Mouse (Mus musculus): Measurements from ENCODE around the gene Med8. TPM values are rescaled to one million over a fixed set of nuclear protein-coding genes. Genes with fewer than 3 reads are reported as not detected.

The Med8 gene
- 10.7 and 19.5 TPM in 2 replicates for polyA plus RNA-seq (2012; rRNA removed)

GRCm38 (mm10) chr4:118409142-118409900 is at the start of gene Med8, which contains the start of gene Szt2:
TSS of gene Med8 (plus strand) at chr4:118409337.
TSS of gene Szt2 (minus strand) at chr4:118409273.
- WGBS = under 1% methylated on average over 53 of the region's 53 CpGs
- Histone ChIP-seq H3K4me3 (ENCODE audit: low read depth, low read length) (peak within 1 kb of the TSS; percentile 98), H3K4me1 (ENCODE audit: control insufficient read depth, insufficient read depth, insufficient read length, low read length) (peaks cover 8% of the 10 kb centered on the region; the same call in 1 of the 2 replicates), H3K27ac (ENCODE audit: insufficient read depth, low read depth, low read length) (peak within 1 kb of the TSS; percentile 72), H3K27me3 (ENCODE audit: control insufficient read depth, insufficient read depth, low read length) (no peaks in the 10 kb centered on the region), H3K36me3 (ENCODE audit: control insufficient read depth, insufficient read depth, low read length) (peaks cover 29% of the 10 kb centered on the region)
- TF ChIP-seq CTCF (IDR thresholded peaks at IDR 0.05; ENCODE audit: extremely low read depth, insufficient read length, insufficient replicate concordance, low read depth, low read length) (no peak), POLR2A (IDR thresholded peaks at IDR 0.05; ENCODE audit: low read depth, low read length) (peak; percentile 71; the same call in 1 of the 2 replicates)

DNA sequence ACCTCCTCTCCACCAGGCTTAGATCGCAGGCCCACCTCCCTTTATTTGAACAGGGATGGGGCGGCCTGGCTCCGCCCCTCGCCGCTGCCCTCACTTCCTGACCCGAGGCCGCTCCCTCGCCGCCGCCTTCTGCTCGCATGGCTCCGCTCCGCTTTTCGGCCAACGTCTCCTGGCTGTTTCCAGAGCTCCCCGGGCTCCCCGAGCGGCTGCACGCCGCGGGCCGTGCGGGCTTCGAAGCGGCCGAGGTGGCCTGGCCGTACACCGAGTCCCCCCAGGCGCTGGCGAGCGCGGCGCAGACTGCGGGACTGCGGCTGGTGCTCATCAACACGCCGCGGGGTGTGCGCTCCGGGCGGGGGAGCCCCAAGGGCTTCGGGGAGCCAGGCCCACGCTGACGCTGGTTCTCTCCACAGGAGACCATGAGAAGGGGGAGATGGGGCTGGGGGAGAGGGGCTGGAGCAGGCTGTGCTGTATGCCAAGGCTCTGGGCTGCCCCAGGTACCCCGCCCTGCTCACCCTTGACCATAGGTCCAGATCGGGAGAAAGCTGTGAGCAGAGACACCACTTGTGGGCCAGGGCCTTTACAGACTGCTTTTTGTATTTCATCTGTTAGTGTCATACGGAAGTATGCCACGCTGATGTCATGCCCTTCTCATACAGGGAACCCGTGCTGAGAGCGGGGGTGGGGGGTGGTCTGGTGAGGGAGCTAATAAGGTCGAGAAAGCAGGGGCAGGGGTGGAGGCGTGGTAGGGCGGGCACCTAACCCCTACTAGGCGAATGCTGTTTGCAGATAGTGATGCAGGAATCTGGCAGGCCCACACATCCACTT is 49.0 kb upstream of the Med8 start:
- H3K4me1 ChIP-seq (ENCODE audit: control insufficient read depth, insufficient read depth, insufficient read length, low read length) = peaks cover 19% of the 10 kb centered on the region
- 2% methylated on average over 54 of the region's 54 CpGs for WGBS
- peak overlapping the region; percentile 97 for H3K4me3 ChIP-seq (ENCODE audit: low read depth, low read length)
- peaks cover 27% of the 10 kb centered on the region for H3K36me3 ChIP-seq (ENCODE audit: control insufficient read depth, insufficient read depth, low read length)
- TF ChIP-seq CTCF (IDR thresholded peaks at IDR 0.05; ENCODE audit: extremely low read depth, insufficient read length, insufficient replicate concordance, low read depth, low read length) = no peak
- peak; percentile 67 for TF ChIP-seq POLR2A (IDR thresholded peaks at IDR 0.05; ENCODE audit: low read depth, low read length)
- H3K27ac ChIP-seq (ENCODE audit: insufficient read depth, low read depth, low read length) = peak overlapping the region; percentile 69
- H3K27me3 ChIP-seq (ENCODE audit: control insufficient read depth, insufficient read depth, low read length) = no peaks in the 10 kb centered on the region

DNA sequence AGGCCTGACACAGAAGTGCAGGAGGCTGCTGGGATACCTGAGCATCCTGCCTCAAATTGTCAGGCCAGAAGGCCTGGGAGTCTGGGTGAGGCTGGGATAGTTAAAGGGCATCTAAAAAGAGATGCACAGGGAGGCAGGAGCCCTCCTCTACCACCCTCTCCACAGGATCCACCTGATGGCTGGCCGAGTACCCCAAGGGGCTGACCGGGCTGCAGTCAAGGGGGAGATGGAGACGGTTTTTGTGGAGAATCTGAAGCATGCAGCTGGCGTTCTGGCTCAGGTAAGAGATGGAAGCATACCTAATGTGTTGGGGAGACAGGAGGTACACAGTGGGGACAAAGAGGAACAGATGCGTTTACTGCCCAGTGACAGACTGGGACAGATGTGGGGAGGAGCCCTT is 47.7 kb upstream of the Med8 start:
- Histone ChIP-seq H3K4me3 (ENCODE audit: low read depth, low read length) (no peak overlapping the region), H3K4me1 (ENCODE audit: control insufficient read depth, insufficient read depth, insufficient read length, low read length) (peaks cover 13% of the 10 kb centered on the region), H3K27me3 (ENCODE audit: control insufficient read depth, insufficient read depth, low read length) (no peaks in the 10 kb centered on the region), H3K27ac (ENCODE audit: insufficient read depth, low read depth, low read length) (no peak overlapping the region), H3K36me3 (ENCODE audit: control insufficient read depth, insufficient read depth, low read length) (peaks cover 34% of the 10 kb centered on the region)
- 94% methylated on average over 5 of the region's 5 CpGs for WGBS
- no peak for TF ChIP-seq CTCF (IDR thresholded peaks at IDR 0.05; ENCODE audit: extremely low read depth, insufficient read length, insufficient replicate concordance, low read depth, low read length)
- TF ChIP-seq POLR2A (IDR thresholded peaks at IDR 0.05; ENCODE audit: low read depth, low read length) = no peak

GRCm38 (mm10) chr4:118362879-118363278 is 46.3 kb upstream of the Med8 start:
- Histone ChIP-seq H3K27ac (ENCODE audit: insufficient read depth, low read depth, low read length) (no peak overlapping the region), H3K36me3 (ENCODE audit: control insufficient read depth, insufficient read depth, low read length) (peaks cover 38% of the 10 kb centered on the region), H3K4me3 (ENCODE audit: low read depth, low read length) (no peak overlapping the region), H3K27me3 (ENCODE audit: control insufficient read depth, insufficient read depth, low read length) (no peaks in the 10 kb centered on the region), H3K4me1 (ENCODE audit: control insufficient read depth, insufficient read depth, insufficient read length, low read length) (peaks cover 9% of the 10 kb centered on the region; the same call in 1 of the 2 replicates)
- WGBS = 91% methylated on average over 6 of the region's 6 CpGs
- TF ChIP-seq POLR2A (IDR thresholded peaks at IDR 0.05; ENCODE audit: low read depth, low read length) (no peak), CTCF (IDR thresholded peaks at IDR 0.05; ENCODE audit: extremely low read depth, insufficient read length, insufficient replicate concordance, low read depth, low read length) (no peak)

DNA sequence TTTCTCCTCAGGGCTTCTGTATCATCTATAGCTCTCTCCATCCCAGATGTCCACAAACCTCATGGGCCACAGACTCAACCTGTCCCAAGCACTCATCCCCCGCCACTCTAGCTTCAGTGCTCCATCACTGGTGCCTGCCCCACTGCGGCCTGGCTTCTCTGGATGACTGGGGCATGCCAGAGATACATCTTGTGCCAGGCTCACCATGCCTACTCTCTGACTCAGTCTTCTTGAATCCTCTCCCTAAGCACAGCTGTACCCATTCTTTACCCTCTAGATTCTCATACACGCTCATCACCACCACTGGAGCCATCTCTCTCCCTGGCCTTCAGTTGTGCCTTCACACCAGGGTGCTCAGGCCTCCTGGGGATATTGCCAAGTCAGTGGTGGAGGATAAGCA is 45.2 kb upstream of the Med8 start:
- no peaks in the 10 kb centered on the region for H3K27me3 ChIP-seq (ENCODE audit: control insufficient read depth, insufficient read depth, low read length)
- TF ChIP-seq CTCF (IDR thresholded peaks at IDR 0.05; ENCODE audit: extremely low read depth, insufficient read length, insufficient replicate concordance, low read depth, low read length) (no peak), POLR2A (IDR thresholded peaks at IDR 0.05; ENCODE audit: low read depth, low read length) (no peak)
- peaks cover 44% of the 10 kb centered on the region for H3K36me3 ChIP-seq (ENCODE audit: control insufficient read depth, insufficient read depth, low read length)
- H3K4me3 ChIP-seq (ENCODE audit: low read depth, low read length) = no peak overlapping the region
- WGBS = 95% methylated on average over 3 of the region's 3 CpGs
- peaks cover 9% of the 10 kb centered on the region; the same call in 1 of the 2 replicates for H3K4me1 ChIP-seq (ENCODE audit: control insufficient read depth, insufficient read depth, insufficient read length, low read length)
- no peak overlapping the region for H3K27ac ChIP-seq (ENCODE audit: insufficient read depth, low read depth, low read length)

- Histone ChIP-seq H3K4me3 (ENCODE audit: low read depth, low read length) (no peak overlapping the region), H3K4me1 (ENCODE audit: control insufficient read depth, insufficient read depth, insufficient read length, low read length) (peaks cover 8% of the 10 kb centered on the region; the same call in 1 of the 2 replicates), H3K27ac (ENCODE audit: insufficient read depth, low read depth, low read length) (no peak overlapping the region), H3K27me3 (ENCODE audit: control insufficient read depth, insufficient read depth, low read length) (no peaks in the 10 kb centered on the region), H3K36me3 (ENCODE audit: control insufficient read depth, insufficient read depth, low read length) (peaks cover 50% of the 10 kb centered on the region)
- no peak for TF ChIP-seq POLR2A (IDR thresholded peaks at IDR 0.05; ENCODE audit: low read depth, low read length)
- TF ChIP-seq CTCF (IDR thresholded peaks at IDR 0.05; ENCODE audit: extremely low read depth, insufficient read length, insufficient replicate concordance, low read depth, low read length) = no peak
- 92% methylated on average over 13 of the region's 13 CpGs for WGBS
These were observed 44.5 kb upstream of the Med8 start for GRCm38 (mm10) chr4:118364641-118365040.

DNA sequence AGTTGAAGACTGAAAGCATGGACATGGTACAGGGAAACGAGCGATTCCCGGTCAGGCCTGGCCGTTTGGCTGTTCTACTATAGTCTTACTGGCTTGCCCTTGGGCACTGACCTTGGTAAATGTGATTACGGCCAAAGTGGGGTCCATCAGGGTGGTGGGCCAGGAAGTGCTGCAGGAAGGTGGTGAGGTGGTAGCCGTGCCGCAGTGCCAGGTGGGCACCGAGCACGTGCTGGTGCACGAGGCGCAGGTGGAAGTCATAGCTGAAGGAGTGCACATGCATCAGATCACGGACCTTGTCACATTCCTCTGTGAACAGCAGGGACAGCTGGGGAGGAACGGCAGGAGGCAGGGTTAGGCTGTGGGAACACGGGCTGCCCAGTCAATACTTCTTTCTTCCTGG is 43.1 kb upstream of the Med8 start:
- Histone ChIP-seq H3K4me1 (ENCODE audit: control insufficient read depth, insufficient read depth, insufficient read length, low read length) (peaks cover under 1% of the 10 kb centered on the region; the same call in 1 of the 2 replicates), H3K27me3 (ENCODE audit: control insufficient read depth, insufficient read depth, low read length) (no peaks in the 10 kb centered on the region)
- WGBS = 83% methylated on average over 14 of the region's 14 CpGs

More for the DNA sequence above, 43.1 kb upstream of the Med8 start:
- TF ChIP-seq CTCF (IDR thresholded peaks at IDR 0.05; ENCODE audit: extremely low read depth, insufficient read length, insufficient replicate concordance, low read depth, low read length) = no peak
- TF ChIP-seq POLR2A (IDR thresholded peaks at IDR 0.05; ENCODE audit: low read depth, low read length) = no peak
- Histone ChIP-seq H3K36me3 (ENCODE audit: control insufficient read depth, insufficient read depth, low read length) (peaks cover 56% of the 10 kb centered on the region), H3K4me3 (ENCODE audit: low read depth, low read length) (no peak overlapping the region), H3K27ac (ENCODE audit: insufficient read depth, low read depth, low read length) (no peak overlapping the region)
